Mouse (Mus musculus): ENCODE results near the gene Begain. TPM values are rescaled to one million over a fixed set of nuclear protein-coding genes. Genes with fewer than 3 reads are reported as not detected.

The Begain gene
- polyA plus RNA-seq, 1 experiment from 2014 or later, result 0.39 TPM

DNA sequence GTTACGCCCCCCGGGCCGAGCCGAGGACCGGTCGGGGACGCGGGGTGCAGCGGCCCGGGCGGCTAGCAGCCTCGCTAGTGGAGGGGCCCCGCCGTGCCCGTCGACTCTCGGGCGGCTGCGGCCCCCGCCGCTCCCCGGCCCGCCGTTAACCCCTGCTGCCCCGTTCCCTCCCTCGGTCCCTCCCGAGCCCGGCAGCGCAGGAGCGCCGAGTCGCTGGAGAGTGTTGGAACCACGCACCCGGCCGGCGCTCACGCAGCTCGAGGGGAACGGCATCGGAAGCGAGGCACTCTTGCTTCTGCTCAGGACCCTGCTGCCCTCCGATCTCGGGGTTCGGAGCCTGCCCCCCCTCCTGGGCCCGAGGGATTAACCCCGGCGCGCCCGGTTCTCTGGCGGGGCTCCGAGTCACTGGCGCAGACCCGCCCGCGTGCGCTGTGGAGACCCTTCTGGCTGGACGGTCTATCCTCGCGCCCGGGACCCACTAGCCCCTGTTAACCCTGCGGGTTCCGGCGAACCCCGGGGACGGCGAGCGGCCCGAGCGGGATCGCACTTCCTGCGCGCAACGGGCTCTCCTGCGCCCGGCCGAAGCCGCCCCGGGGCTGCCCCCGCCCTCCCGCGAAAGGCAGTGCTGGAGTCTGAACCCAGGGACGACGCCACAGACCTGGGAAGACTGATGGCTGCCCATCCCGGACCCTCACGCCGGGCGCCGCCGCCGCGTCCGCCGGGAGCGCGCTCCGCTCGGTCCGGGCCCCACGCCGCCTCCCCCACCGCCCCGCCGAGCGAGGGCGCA lies 14.8 kb downstream of the Begain start:
- ATAC-seq (ENCODE audit: low read depth) (no peak), DNase-seq (no peak)
- no peaks in the 10 kb centered on the region for H3K9me3 ChIP-seq (replicated peaks)
- H3K4me2 ChIP-seq, result peak overlapping the region; percentile 57
- H3K4me3 ChIP-seq (replicated peaks), result peak overlapping the region; percentile 39
- H3K9ac ChIP-seq, result no peak overlapping the region
- H3K36me3 ChIP-seq, result no peaks in the 10 kb centered on the region
- WGBS (ENCODE audit: insufficient replicate concordance), result 2% methylated on average over 90 of the region's 105 CpGs
- H3K27ac ChIP-seq, result no peak overlapping the region
- H3K27me3 ChIP-seq, result peaks cover 73% of the 10 kb centered on the region
- H3K4me1 ChIP-seq (replicated peaks), result no peaks in the 10 kb centered on the region

DNA sequence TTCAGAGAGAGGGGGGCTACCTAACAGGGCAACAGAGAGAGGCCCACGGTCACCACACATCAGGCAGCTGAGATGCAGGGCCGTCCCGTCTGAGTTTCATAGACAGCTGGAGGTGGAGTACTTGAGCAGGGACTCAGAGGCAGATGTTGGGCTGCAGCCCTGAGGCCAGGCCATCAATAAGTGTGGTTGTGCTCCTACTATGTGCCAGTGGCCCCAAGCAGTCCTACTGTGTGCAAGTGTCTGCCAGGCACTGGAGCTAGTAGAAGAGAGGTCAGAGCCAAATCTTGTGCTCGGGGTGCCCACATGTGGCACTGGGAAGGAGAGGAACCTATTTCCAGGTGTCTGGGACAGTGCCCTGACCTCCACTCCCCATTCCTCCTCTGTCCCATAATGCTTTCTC lies 18.1 kb downstream of the Begain start:
- Histone ChIP-seq H3K27me3 (peaks cover 53% of the 10 kb centered on the region), H3K9ac (no peak overlapping the region), H3K27ac (no peak overlapping the region), H3K36me3 (no peaks in the 10 kb centered on the region), H3K4me1 (replicated peaks) (no peaks in the 10 kb centered on the region), H3K4me3 (replicated peaks) (no peak overlapping the region), H3K4me2 (no peak overlapping the region), H3K9me3 (replicated peaks) (no peaks in the 10 kb centered on the region)
- DNase-seq (no peak), ATAC-seq (ENCODE audit: low read depth) (no peak)
- 72% methylated on average over 4 of the region's 4 CpGs for WGBS (ENCODE audit: insufficient replicate concordance)

DNA sequence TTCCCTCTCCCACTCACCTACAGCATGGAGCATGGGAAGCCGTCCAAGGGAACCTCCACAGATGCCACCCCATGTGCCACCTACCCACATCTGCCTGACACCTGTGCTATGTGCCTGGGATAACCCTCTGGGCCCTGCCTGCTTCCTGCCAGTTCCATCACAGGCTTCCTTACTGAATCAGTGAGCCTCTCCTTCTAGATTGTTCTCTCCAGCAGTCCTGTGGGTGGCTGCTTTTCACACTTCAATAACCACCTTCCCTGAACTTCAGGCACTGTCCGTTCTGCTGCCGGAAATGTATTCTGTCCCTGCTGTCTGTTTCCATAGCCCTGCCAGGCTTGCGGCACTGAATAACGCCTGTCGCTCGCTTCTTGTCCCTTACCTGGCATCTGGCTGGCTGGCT lies 22.4 kb downstream of the Begain start:
- Histone ChIP-seq H3K4me2 (no peak overlapping the region), H3K27ac (no peak overlapping the region), H3K4me1 (replicated peaks) (no peaks in the 10 kb centered on the region), H3K36me3 (no peaks in the 10 kb centered on the region), H3K9me3 (replicated peaks) (no peaks in the 10 kb centered on the region), H3K9ac (no peak overlapping the region), H3K27me3 (peaks cover 16% of the 10 kb centered on the region), H3K4me3 (replicated peaks) (no peak overlapping the region)
- 69% methylated on average over 7 of the region's 7 CpGs for WGBS (ENCODE audit: insufficient replicate concordance)
- ATAC-seq (ENCODE audit: low read depth), result no peak
- no peak for DNase-seq

DNA sequence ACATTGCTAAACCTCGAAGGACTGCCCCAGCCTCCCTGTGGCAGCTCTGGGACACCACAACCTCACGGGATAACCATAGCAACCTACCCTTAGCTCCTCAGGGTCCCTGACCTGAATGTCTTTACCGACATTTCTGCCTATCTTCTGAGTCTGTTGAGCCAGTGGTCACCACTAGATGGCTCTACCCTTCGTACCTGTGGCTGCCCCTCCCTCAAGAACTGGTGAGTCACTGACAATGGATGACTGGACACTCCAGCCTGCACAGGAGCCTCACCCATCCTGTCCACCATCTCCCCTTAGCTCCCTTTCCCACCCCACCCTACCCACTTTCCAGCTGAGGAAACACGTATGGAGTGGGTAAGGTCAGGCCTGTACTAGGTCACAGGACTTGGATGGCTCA lies 23.5 kb downstream of the Begain start:
- Histone ChIP-seq H3K9me3 (replicated peaks) (no peaks in the 10 kb centered on the region), H3K4me2 (no peak overlapping the region), H3K27me3 (peaks cover 6% of the 10 kb centered on the region; the same call in 1 of the 2 replicates), H3K27ac (no peak overlapping the region), H3K9ac (no peak overlapping the region), H3K4me1 (replicated peaks) (no peaks in the 10 kb centered on the region), H3K4me3 (replicated peaks) (no peak overlapping the region), H3K36me3 (no peaks in the 10 kb centered on the region)
- DNase-seq, result no peak
- 19% methylated on average over 5 of the region's 5 CpGs for WGBS (ENCODE audit: insufficient replicate concordance)
- no peak for ATAC-seq (ENCODE audit: low read depth)

DNA sequence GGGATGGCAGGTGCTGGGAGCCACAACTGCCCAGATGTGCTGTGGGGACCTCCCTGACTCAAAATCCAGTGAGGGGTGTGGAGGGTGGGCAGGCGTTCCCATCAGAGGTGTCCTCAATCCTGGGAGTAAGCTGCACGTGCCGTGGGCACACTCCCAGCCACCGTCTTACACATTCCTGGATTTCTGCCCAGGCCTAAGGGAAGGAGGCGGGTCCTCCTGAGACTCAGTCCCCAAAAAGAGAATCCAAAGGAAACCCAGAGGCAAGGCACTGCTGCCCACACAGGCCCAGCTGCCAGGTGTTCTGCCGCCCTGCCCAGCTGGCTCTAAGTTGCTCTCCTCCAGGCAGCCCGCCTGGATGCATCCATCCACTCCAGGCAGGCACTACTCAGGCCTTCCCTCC lies 28.7 kb downstream of the Begain start:
- peaks cover 12% of the 10 kb centered on the region for H3K27me3 ChIP-seq
- no peak for DNase-seq
- WGBS (ENCODE audit: insufficient replicate concordance), result 70% methylated on average over 7 of the region's 7 CpGs
- H3K9me3 ChIP-seq (replicated peaks), result no peaks in the 10 kb centered on the region
- no peak for ATAC-seq (ENCODE audit: low read depth)
- H3K4me1 ChIP-seq (replicated peaks), result no peaks in the 10 kb centered on the region
- no peak overlapping the region for H3K4me2 ChIP-seq
- H3K9ac ChIP-seq, result no peak overlapping the region
- H3K27ac ChIP-seq, result no peak overlapping the region
- H3K4me3 ChIP-seq (replicated peaks), result no peak overlapping the region
- H3K36me3 ChIP-seq, result no peaks in the 10 kb centered on the region

DNA sequence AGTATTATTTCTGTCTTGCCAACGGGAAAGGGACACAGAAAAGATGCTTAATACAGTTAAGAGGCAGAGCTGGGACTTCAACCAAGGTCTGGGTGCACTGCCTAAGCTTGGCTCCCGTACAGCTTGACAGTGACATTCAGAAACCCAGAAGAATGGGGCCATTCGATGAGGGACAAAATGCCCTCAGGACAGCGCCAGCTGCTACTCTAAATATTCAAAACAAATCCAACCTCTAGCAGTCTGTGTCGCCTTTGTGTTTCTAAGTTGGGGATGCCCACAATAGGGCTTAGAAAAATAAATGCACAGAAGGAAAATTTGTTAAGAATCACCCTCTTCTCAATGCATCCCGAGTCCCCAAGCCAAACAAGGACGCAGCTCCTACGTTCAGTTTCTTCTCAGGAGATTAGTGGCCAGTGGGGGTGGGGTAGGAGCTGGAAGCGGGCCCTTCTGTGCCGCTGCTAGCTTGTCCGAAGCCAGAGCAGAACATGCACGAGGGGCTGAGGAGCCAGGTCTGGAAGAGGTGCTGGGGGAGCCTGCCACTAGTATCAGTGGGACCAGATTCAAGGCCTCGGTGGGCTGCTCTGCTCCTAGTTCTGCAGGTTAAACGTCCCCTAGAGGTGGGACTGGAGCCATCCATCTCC lies 29.7 kb downstream of the Begain start:
- Histone ChIP-seq H3K4me3 (replicated peaks) (no peak overlapping the region), H3K4me2 (no peak overlapping the region), H3K27ac (no peak overlapping the region), H3K36me3 (no peaks in the 10 kb centered on the region), H3K4me1 (replicated peaks) (no peaks in the 10 kb centered on the region), H3K27me3 (peaks cover 22% of the 10 kb centered on the region), H3K9ac (no peak overlapping the region), H3K9me3 (replicated peaks) (0 out of 2 replicates have a peak, but pooled peaks cover 4% of the 10 kb centered on the region)
- WGBS (ENCODE audit: insufficient replicate concordance), result 52% methylated on average over 14 of the region's 14 CpGs
- no peak for ATAC-seq (ENCODE audit: low read depth)
- DNase-seq, result no peak

DNA sequence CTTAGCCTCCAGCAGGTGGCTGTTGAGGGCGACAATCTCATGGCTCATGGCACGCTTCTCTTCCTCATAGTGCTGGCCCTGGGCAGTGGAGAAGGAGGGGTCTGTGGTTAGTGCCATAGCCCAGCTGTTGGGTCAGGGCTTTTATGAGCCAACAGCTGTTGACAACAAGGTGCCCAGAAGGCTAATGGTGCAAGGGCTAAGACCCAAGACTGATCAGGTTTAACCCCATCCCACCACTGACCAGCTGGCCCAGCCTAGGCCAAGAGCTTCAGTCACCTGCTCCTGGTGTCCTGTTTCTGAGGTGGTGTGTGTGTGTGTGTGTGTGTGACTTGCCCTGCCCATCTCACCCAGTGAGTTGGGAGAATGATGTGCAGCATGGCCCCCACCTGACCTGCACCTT lies 31.0 kb downstream of the Begain start:
- ATAC-seq (ENCODE audit: low read depth) (no peak), DNase-seq (no peak)
- Histone ChIP-seq H3K9me3 (replicated peaks) (0 out of 2 replicates have a peak, but pooled peaks cover 4% of the 10 kb centered on the region), H3K4me1 (replicated peaks) (no peaks in the 10 kb centered on the region), H3K36me3 (no peaks in the 10 kb centered on the region), H3K4me3 (replicated peaks) (no peak overlapping the region), H3K9ac (no peak overlapping the region), H3K4me2 (no peak overlapping the region), H3K27ac (no peak overlapping the region), H3K27me3 (peaks cover 29% of the 10 kb centered on the region)
- 66% methylated on average over 2 of the region's 2 CpGs for WGBS (ENCODE audit: insufficient replicate concordance)

DNA sequence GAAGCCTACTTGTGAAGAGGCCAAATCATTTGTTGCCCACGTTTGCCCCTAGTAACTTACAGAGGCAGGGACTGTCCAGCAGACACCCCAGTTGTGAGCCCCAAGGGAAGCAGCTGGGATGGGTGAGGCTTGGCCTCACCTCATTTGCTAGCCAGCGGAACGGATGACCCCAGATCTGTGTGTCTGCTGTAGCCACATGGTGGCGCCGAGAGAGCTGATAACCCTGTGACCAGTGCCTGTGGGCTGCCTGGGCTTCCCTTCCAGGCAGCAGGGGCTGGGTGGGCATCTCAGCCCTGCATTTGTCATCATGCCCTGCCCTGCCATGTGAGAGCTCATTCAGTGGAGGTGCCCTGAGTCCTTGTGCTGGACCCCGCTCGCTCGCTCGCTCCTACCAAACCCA lies 44.2 kb downstream of the Begain start:
- Histone ChIP-seq H3K4me1 (replicated peaks) (no peaks in the 10 kb centered on the region), H3K4me3 (replicated peaks) (no peak overlapping the region), H3K4me2 (no peak overlapping the region), H3K27ac (no peak overlapping the region), H3K9ac (no peak overlapping the region), H3K36me3 (no peaks in the 10 kb centered on the region), H3K9me3 (replicated peaks) (no peaks in the 10 kb centered on the region), H3K27me3 (no peaks in the 10 kb centered on the region)
- 54% methylated on average over 9 of the region's 9 CpGs for WGBS (ENCODE audit: insufficient replicate concordance)
- DNase-seq (no peak), ATAC-seq (ENCODE audit: low read depth) (no peak)

DNA sequence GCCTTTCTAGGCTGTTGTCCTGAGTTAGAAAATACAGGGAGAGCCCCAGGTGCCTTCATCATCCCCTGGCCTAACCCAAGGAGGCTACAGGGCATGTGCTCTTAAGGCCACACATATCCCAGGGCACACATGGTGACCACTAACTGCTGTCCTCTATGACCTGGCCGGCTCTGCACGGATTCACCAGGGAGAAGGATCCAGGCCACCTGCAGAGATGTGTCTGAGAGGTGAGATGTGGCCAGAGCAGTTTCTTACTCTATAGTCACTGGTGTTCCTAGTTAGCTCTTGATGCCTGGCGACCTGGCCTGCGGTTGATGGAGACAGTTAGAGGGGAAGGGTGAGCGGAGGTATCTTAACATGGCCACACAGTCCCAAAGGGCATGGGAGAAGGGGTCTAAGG lies 45.1 kb downstream of the Begain start:
- 77% methylated on average over 5 of the region's 5 CpGs for WGBS (ENCODE audit: insufficient replicate concordance)
- H3K4me2 ChIP-seq, result no peak overlapping the region
- H3K4me3 ChIP-seq (replicated peaks), result no peak overlapping the region

DNA sequence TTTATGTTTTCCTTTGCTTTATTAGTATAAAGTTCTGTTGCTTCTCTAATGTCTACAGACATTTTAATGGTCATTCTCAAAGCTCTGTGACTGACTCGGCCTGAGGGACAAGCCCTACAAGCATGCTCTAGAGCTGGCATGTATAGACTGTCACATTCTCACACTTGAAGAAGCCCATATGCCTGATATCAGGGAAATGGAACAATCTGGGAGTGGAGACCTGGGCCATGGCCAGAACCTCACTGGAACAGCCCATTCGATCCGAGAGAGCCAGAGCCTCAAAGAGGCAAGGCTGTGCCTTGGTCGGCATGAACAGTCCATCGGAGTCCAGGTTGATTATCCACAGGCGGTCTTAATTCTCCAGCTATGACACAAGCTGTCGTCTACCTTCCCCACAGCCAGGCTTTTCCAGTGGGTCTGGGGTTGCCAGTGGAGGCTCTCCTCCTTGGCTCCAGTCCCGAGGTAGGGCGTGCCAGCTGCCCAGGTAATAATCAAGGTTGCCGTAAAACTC lies 45.8 kb downstream of the Begain start:
- no peaks in the 10 kb centered on the region for H3K9me3 ChIP-seq (replicated peaks)
- H3K27ac ChIP-seq, result no peak overlapping the region
- 67% methylated on average over 10 of the region's 10 CpGs for WGBS (ENCODE audit: insufficient replicate concordance)
- no peak overlapping the region for H3K9ac ChIP-seq
- no peaks in the 10 kb centered on the region for H3K27me3 ChIP-seq
- no peak overlapping the region for H3K4me2 ChIP-seq
- H3K4me3 ChIP-seq (replicated peaks), result no peak overlapping the region
- no peaks in the 10 kb centered on the region for H3K4me1 ChIP-seq (replicated peaks)
- no peaks in the 10 kb centered on the region for H3K36me3 ChIP-seq
- DNase-seq (no peak), ATAC-seq (ENCODE audit: low read depth) (no peak)

More for the DNA sequence above, 45.1 kb downstream of the Begain start:
- DNase-seq (no peak), ATAC-seq (ENCODE audit: low read depth) (no peak)
- H3K36me3 ChIP-seq, result no peaks in the 10 kb centered on the region
- no peaks in the 10 kb centered on the region for H3K9me3 ChIP-seq (replicated peaks)
- no peak overlapping the region for H3K9ac ChIP-seq
- no peak overlapping the region for H3K27ac ChIP-seq
- H3K27me3 ChIP-seq, result no peaks in the 10 kb centered on the region
- no peaks in the 10 kb centered on the region for H3K4me1 ChIP-seq (replicated peaks)

DNA sequence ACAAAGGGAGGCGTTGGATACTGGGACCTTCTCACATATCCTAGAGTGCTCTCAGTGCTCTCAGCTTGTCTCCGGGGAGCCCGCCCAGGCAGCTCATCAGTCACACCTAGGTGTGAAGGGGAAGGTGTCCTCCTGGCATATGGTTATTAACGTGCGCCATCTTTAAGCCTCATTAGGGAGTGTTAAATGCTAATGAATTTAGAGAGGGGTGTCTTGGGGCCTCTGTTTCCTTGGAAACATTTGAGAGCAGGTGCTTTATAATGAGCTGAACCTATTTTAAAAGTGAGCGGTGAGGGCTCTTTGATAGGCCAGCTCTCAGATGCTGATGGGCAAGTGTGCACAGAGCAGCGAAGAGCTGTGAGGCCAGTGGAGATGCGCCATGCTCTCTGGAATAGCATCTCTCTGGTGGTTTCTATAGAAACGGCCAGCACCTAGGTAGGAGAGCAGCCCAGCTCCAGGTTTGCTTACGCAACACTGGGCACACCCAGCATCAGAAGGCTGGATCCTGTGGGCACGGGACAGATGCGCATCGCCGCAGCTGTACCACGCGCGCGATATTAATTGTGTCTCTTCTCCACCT lies 57.9 kb downstream of the Begain start:
- H3K4me3 ChIP-seq (replicated peaks), result no peak overlapping the region
- no peaks in the 10 kb centered on the region for H3K27me3 ChIP-seq
- no peak overlapping the region for H3K4me2 ChIP-seq
- no peaks in the 10 kb centered on the region for H3K36me3 ChIP-seq
- no peak for DNase-seq
- H3K9ac ChIP-seq, result no peak overlapping the region
- no peak overlapping the region for H3K27ac ChIP-seq
- no peaks in the 10 kb centered on the region for H3K4me1 ChIP-seq (replicated peaks)
- ATAC-seq (ENCODE audit: low read depth), result no peak
- WGBS (ENCODE audit: insufficient replicate concordance), result 79% methylated on average over 18 of the region's 18 CpGs
- H3K9me3 ChIP-seq (replicated peaks), result no peaks in the 10 kb centered on the region

All from liver, embryonic 13.5 days (tissue).